Mouse (Mus musculus) kidney, adult 11 months (tissue): ENCODE data around the gene Mx1.

Experiments used
- DNase-seq: peaks from one replicate; pipeline ENCODE4 v3.0.0; 2022

Mx1 gene

GRCm38 (mm10) chr16:97462481-97463181 lies at the start of gene Mx1:
Gene Mx1 (minus strand): TSS chr16:97462907.
- no peak for DNase-seq

DNA sequence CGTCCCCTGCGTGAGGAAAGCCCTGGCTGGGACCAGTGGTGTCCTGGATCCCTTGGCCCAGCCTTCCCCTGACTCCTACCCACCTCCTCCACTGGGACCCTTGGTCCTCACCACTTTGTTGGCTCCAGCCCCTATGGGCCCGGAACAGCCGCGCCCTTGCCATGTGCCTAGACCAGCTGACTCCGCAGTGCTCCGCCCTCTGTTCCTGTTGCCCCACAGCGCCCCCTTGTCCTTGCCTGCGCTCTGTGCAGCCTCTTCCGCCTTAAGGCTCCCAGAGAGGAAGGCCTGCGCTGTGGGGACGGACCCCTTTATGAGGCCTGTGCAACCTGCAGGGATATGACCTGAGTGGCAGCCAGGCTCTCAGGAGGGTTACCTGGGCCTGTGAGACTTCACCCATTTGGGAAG lies 49.6 kb upstream of the Mx1 start:
- DNase-seq = no peak

GRCm38 (mm10) chr16:97511495-97511894 lies 48.8 kb upstream of the Mx1 start:
- no peak for DNase-seq

GRCm38 (mm10) chr16:97510849-97511248 lies 48.1 kb upstream of the Mx1 start:
- no peak for DNase-seq

DNA sequence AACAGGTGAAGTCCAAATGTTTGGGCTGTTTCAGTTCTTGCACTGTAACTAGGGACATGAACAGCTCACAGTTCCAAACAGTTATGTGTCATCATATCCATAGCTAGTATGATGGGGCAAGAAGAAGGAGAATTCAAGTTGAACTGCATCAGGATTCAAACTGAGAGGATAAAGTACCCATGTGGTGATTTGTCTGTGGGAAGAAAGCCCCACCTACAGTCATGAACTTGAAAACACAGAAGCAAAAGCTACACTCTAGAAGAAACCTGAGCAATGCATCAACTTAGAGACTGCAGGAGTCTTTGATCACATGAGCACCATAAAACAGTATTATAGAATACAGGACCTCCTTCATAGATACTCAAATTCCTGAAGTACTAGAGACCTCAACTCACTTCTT lies 45.1 kb upstream of the Mx1 start:
- no peak for DNase-seq

GRCm38 (mm10) chr16:97504793-97505192 lies 42.1 kb upstream of the Mx1 start:
- DNase-seq = peak; percentile 17

GRCm38 (mm10) chr16:97503849-97504248 lies 41.1 kb upstream of the Mx1 start:
- DNase-seq = no peak

DNA sequence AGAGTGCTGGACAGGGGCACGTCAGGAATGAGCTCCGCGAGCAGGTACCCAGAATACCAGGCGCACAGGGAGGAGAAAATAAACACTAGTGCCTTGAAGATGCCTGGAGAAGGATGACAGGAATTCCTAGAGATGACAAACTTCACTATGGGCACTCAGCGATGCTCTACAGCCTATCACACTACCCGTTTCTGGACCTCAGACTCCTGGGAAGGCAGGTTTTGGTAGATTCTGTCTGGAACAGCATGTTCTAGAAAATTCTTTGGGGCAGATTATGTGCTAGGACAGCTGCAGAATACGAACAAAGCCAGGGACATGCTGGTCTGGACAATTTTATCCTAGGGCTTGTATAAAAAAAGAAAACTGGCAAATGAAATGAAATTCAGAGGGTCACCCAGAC lies 38.2 kb upstream of the Mx1 start:
- no peak for DNase-seq

DNA sequence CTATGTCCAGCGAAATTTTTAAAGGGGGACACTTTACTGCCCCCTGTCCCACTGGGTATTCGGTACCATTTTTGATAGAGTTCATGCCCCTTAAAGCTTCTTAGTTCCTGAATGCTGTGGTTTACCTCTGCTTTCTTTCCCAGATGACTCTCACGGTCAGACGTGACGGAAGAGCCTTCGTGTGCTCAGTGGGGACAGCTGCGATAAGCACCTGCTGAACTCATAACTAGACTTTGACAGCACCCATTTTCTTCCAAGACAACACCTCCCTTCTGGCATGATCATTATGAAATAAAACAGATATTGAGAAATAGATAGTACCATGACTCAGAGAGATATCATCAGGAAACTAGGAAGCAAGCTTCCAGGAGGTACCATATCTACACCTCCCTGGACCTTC lies 36.7 kb upstream of the Mx1 start:
- DNase-seq = no peak

DNA sequence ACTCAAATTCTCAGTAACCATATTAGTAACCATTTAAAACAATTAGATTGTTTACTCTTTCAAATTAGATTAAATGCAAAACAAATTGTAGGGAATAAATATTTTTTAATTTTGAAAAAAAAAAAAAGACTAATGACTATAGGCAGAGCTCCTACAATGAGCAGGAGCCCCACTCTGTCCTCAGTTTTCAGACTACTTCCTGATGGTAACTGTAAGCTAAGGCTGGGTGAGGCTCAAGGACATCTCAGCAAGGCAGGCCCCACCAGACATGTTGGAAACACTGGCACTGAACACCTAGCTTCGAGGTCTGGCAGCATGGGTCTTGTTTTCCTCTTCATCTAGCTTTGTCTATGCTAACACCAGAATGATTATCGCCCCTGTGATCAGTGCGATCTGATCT lies 35.4 kb upstream of the Mx1 start:
- DNase-seq = no peak

GRCm38 (mm10) chr16:97497682-97498081 lies 35.0 kb upstream of the Mx1 start:
- DNase-seq = no peak

DNA sequence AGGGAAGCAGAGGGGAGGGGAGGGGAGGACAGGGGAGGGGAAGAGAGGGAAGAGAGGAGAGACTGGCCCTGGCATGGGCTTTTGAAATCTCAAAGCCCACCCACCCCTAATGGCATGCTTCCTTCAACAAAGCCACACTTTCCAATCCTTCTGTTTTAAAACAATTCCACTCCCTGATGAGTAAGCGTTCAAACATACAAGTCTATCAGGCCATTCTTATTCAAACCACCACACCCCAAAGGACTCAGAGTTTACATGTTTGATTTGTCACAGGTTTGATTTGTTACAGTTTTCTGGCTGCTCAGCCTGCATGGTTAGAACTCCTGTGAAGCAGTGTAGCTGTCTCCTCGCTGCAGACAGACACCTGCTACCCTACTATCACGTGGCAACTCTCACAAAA lies 33.3 kb upstream of the Mx1 start:
- no peak for DNase-seq

DNA sequence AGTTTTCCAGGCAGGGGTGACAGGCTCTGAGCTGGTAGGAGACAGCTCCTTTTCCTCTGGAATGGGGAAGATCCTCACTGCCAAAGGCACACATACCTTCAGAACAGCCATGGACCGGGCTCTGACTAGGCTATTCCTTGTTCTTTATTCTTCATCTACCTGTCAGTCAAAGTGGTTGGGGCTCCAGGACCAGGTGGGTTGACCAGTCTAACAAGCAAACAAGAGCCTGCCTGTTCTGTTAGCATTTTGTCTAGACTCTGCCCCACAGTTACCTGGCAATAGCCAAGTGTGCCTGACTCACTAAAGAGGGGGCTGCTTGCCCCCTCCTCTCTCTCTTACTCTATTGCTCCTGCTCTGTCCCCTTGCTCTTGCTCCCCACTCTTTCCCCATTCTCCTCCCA lies 29.7 kb upstream of the Mx1 start:
- DNase-seq = no peak

DNA sequence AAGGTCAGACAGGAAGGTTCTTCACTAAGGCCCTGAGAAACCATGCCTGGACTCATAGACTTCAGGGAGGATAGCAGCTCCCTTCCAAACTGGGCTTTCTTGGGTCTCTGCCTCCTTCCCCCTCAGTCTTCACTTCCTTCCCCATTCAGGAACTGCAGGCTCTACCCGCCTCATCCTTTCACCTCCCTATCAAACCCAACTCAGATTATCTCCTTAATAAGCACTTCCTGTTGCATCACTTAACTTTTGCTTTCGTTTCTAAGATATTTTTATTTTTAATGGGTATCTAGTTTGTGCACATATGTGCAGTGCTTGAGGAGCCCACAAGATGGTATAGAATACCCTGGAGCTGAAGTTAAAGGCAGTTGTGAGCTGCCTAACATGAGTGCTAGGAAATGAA lies 15.9 kb upstream of the Mx1 start:
- no peak for DNase-seq

- DNase-seq = no peak
Observed at GRCm38 (mm10) chr16:97476524-97476923, 13.8 kb upstream of the Mx1 start.

- no peak for DNase-seq
Observed at GRCm38 (mm10) chr16:97475581-97475980, 12.9 kb upstream of the Mx1 start.

GRCm38 (mm10) chr16:97474671-97475070 lies 12.0 kb upstream of the Mx1 start:
- no peak for DNase-seq

DNA sequence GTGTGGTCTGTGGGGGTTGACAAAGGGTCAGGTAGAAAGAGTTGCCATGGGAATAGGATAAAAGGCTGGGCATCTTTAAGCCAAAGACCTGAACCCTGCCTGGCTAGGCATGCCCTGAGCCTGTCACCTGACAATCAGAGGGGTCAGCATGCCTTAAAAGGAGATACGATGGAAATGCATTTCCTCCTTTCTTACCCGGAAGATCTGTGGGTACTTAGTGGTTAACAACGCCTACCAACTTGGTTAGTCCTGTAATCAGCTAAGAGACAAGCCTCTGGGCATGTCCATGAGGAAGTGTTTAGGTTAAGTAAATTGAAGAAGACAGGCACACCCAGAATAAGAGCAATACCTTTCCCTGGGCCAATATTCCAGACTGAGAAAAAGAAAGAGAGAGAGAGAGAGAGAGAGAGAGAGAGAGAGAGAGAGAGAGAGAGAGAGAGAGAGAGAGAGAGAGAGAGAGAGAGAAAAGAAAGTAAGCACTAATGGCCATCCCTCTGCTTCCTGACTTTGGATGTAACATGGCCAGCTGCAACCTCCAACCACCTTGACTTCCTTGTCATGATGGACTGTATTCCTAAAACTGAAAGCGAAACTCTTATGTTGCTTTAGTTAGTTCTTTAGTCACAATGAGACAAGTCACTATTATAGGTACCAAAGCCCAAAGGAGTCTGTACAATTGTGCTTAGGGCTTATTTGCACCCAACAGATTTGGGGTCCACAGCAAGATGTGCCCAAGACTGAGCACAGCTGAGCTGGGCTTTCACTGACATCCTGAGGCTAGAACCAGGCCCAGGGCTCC lies 5.5 kb upstream of the Mx1 start:
- no peak for DNase-seq

- DNase-seq = no peak
Observed at GRCm38 (mm10) chr16:97467472-97467871, 4.8 kb upstream of the Mx1 start.

GRCm38 (mm10) chr16:97466182-97466957 lies 3.7 kb upstream of the Mx1 start:
- DNase-seq = no peak

- no peak for DNase-seq
Observed at GRCm38 (mm10) chr16:97461271-97461670, 1.4 kb downstream of the Mx1 start.

DNA sequence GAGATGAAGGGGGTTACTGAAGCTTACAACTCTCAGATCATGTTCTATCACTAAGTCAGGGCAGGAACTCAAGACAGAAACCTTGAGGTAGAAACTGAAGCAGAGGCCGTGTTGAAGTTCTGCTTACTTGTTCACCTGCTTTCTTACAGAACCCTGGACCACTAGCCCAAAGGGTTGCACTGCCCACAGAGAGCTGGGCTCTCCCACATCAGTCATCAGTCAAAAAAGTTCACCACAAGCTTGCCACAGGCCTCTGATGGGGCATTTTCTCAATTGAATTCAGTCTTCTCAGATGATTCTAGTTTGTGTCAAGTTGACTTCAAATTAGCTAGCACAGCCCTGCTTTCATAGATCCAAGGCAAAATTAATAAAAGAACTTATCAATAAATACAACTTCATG lies 2.9 kb downstream of the Mx1 start:
- DNase-seq = no peak

DNA sequence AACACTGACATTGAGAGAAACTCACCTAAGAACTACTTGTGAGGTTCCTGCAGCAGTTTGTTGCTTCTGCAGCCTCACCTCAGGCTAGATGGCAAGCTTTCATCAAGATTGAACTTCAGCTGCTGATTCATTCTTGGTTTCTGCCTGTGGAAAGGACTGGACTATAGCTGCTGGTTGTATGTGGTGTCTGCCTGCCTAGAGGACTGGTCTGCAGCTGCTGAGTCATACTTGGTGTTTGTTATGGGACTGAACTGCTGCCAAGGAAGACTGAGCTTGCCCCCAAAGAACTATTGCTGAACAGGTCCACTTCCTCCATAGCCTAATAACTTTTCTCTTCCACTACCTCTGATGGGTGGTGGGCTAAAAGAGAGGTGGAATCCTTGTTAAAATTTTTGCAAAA lies 15.3 kb downstream of the Mx1 start:
- no peak for DNase-seq
